Mouse (Mus musculus): ENCODE data around the gene Slc38a1. TPM values are rescaled to one million over a fixed set of nuclear protein-coding genes. Genes with fewer than 3 reads are reported as not detected.

Gene Slc38a1
- total RNA-seq (2021): 28.1 and 29.7 TPM in 2 replicates
- long read RNA-seq, full-length matches to known transcripts: 17 of 23 reads
- long read RNA-seq, partial matches to known transcripts: 1 of 23 reads
- long read RNA-seq, other reads (novel, unspliced or antisense): 5 of 23 reads

DNA sequence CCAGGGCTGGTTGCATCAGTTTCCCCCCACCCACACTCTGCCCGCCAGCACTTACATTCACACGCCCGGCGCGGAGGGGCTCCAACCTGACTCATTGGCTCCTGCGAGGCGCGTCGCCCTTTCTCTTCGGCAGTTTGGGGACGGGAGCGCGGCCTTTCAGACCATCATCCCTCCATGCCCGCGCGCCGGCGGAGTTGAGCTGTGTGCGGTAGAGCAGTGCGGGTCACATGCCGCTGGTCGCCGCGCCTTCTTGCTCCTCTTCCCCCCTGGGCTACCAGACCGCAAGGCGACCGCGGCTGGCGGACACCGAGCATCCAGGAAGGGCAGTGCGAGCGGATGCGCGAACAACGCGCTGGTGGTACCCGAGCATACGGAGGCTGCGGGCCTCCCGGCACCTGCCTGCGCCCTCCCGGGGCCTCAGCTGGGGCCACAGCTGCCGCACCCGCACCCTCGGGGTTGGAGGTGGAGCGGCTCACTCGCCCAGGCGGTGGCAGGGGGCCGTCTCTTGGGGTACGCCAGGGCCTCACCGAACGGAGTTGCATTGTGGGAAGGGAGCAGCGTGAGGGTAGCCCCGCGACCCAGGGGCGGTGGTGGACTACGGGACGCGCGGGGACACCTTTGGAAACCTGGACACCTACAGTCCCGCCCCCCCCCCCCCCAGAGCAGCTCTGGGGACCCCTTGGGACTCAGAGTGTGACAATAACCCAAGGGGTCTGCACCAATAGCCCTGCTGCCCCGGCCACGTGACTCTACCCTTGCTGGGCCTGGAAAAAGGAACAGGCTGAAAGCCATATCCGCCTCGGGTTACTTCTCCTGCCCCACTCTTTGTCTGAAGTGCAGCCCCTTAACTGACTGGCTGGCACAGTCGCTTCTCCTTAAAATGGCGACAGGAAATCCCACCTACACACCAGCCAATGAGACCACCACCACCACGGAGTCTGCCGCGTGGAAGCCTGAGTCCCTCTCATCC, at the start of gene Slc38a1:
Gene Slc38a1 (minus strand): TSS at position 478 of the 970 bp plus-strand sequence.
- peak; percentile 46 for DNase-seq

DNA sequence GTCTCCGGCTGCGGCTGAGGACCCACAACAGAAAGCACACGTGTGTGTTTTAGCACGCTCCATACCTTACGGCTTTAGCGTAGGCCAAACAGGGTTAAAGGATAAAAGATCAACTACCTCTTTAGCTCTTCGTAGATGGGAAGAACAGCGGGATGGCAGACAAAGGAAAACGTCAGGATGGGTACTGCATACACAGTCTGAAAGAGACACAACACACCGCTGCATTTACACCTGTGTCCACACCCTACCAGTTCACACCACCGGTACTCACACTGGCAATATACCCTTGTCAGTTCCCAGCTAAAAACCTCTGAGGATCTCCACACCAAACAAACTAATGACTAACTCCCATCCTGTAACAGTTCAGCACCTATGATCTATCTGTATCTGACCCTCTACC, 49.7 kb upstream of the Slc38a1 start:
- no peak for DNase-seq

DNA sequence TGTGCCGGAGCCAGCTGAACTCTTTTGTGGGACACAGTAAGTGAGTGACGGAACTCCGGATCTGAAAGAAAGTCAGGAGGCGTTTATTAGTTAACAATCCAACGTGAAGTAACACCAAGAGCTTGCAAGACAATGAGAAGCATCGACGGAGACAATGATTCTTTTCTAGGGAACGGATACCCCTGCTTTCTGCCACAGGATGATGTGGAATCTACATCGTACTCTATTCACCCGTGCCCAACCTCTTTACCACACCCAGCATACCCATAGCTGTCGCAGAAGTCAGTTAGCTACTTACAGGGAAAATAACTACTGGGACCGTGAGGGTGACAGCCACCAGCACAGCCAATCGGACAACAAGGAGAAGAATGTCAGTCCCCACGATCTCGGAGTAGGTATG, 48.7 kb upstream of the Slc38a1 start:
- no peak for DNase-seq

DNA sequence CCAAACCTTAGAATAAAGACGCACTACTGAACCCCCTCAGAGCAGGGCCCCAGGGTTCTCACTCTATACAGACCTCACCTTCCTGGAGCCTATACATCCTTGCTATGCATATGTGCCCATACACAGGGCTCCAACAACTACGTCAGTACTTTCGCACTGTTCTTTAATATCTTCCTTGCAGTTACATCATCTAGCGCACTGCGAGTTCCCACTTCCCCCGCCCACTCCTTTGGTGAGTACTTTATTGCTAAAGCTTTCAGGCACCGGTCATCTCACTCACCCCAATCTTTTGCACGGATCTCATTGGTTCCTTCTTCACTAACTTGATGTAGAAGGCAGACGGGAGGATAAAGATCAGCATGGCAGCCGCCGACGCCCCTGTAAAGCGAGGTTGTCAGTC, 48.1 kb upstream of the Slc38a1 start:
- DNase-seq: no peak

DNA sequence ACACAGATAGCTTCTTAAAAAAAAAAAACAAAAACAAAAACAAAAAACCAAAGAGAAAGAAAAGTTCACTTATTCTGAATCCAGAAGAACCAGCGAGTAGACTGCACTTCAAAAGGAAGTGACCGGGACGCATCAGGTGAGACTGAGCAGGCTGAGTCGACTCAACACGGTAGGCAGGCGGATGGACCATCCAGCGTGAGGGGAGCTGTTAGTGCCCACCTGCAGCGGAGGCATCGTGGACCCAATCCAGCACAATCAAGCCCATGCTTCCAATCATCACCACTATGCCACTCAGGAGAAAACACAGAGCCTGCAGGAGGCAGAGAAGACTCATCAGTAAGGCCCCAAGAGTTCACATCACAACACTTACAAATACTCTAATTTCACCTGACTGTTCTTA, 47.2 kb upstream of the Slc38a1 start:
- no peak for DNase-seq

DNA sequence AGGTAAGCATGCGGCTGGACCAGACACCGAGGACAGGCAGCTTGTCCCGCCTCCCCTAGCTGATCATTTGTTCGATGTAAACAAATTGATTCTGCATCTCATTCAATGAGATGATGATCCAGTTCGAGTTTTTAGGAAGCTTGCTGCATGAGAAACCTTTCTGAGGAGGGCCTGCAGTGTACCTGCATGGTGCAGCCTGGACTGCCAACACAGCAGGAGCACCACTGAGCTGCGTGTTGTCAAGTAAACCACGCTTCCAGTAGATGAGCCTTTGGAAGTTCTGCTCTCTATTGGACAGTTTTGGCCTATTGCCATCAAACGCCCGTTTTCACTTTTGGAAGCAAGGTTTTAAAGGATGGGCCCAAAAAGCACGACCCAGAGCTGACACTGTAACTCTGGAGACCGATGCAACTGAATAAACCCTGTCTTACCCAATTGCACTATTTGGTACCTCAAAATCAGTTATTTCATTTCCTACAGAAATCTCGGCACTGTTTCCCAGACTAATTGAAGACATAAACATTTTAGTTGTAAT, 46.1 kb upstream of the Slc38a1 start:
- no peak for DNase-seq

DNA sequence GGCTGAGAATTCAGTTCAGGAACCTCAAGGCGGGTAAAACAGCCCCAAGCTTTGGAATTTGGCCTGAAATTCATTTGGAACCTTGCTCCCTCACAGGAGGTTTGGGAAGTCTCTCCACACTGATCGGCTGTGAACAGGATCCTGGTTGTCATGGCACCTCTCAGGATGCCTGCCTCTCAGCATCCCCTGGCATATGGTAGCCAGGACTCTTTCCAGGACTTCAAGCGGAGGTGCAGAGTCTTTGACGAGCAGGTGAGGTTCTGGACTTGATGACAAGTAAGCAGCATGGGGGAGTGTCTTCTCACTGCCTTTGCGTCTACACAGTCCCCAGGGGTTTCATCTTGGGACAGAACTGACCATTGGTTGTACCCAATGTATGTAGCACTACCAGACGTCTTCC, 45.3 kb upstream of the Slc38a1 start:
- DNase-seq: no peak

DNA sequence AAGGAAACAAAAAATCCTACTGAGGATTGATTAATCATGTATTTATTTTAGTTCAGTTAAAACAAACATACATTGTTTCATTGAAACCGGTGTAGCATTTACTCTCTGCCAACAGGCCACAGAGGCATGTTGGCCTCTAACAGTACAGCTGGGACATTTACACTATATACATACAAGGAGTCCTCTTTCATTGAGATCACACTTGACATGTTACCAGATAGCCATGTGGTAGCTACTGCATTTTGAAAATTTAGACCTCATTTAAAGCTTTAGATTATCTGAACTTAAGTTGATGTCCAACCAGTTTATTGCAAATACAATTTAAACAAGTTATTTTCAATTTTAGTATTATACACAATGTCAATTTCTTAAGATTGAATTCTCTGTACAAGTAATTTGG, 44.7 kb upstream of the Slc38a1 start:
- no peak for DNase-seq

DNA sequence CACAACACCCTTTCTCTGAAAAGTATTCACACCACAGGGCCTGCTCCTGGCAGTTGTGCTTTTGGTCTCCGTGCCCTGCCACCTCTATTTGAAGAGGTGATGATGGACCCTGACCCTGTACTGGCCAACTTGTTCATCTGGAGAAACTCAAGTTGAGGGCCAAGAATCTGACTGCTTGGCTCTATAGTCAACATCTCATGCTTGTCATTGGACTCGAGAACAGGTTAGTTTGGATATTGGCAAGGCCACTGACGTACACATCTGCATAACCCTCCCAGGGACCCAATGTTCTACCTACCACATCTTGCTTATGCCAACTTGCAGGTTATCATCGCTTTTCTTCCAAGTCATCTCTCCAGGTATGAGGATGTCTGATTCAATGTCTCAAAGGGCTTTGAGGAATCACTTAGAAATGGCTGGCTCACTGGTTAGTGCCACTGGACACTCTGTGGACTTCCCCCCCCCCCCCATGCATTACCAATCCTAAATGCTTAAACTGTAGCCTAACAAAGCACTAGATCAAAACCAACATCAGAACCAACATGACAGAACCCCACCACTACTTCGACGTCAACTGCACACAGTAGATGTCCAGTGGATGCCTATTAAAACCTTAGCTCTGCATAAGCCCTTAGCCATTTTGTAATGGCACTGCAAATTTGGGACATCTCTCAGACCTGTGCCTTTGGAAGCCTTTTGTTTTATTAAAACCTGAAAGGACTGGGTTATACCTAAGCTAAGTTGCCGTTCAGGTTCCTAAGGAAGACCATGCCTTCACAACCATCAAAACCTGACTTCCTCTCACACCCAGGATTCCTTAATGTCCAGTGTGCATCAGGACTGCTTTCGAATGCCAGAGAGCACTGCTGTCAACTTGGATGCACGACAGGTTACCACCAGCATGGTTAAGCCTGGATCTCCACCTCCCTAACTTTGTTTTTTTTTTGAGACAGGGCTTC, 43.8 kb upstream of the Slc38a1 start:
- no peak for DNase-seq

DNA sequence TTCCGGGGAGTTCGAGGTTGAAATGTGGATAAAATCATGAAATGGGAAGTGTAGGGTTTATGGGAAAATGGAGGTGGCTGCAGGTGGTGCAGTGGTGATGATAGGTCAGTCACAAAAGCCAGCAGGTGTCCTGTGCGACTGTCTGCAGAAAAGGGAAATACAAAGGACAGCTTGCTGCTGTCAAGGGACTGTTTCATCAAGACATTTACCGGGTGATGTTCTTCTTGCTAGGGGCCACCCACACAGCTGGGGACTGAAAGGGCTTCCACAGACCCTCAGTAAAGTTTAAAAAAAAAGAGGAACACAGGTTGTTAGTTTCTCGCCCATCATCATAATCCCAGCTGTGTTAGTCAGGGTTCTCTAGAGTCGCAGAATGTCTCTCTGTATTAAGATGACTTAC, 42.6 kb upstream of the Slc38a1 start:
- DNase-seq: no peak

DNA sequence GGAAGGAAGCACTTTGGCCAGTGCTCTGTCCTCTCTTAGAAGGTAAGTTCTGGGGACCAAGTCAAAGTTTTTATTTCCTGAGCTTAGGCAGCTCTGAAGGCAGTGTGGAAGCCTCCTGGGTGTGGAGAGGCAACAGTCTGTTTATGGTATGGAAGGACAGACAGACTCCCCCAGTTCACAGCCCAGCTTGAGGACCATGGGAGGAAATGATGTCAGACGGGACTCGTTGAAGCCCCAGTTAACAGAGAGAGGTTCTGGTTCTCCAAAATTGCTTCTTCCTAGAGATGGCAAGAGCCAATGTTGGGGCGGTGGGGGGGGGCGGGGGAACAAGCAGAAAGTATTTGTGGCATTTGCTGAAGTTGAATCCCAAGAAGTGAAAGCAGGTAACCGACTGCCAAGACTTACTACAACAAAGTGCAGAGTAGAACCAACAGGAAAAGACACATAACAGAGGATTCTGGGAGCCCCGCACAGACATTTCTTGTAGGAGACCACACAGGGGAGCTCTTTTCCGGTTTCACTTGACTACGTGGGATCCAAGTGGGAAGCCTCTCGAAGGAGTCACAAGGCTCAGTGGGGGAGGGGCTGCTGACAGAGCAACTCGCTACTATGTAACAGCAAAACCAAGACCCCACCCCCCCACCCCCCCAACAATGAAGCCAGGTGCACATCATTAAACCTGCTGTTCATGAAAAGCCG, 41.6 kb upstream of the Slc38a1 start:
- DNase-seq: peak; percentile 23

DNA sequence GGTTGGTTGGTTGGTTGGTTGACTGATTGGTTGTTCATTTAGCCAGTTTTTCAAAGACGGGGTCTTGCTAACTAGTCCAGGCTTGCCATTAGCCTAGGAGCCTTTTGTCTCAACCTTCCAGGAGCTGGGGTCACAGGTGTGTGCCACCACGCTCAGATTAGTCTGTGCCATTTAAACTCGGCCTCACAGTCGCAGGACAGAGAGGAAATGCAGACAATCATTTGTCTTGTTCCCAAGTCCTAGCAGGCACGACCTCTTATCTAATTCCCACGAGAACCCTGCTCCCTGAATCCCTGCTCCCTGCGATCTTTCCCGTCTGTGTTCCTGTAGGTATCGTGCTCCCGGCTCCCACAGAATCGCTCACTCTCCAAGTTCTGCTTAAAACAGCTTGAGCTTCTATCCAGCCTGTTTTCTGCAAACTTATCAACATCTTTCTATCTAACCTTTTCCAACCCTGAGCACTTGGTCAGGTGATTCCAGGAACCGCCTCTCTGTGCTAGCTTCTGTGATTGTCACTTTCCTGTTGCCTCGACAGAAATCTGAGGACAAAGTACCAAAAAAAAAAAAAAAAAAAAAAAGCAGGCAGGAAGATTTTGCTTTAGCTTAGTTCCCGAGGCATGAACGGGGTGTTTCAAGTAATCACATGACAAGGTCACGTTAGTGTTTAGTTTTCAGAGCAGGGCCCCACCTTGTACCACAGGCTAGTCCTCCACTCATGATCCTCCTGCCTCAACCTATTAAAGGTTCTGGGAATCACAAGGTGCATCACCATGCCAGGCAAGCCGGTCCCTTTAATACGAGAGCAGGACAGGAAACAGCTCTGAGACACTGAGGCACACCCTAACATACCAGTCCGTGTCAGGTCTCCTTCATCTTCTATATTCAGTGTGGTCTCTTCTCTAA, 36.4 kb upstream of the Slc38a1 start:
- no peak for DNase-seq

DNA sequence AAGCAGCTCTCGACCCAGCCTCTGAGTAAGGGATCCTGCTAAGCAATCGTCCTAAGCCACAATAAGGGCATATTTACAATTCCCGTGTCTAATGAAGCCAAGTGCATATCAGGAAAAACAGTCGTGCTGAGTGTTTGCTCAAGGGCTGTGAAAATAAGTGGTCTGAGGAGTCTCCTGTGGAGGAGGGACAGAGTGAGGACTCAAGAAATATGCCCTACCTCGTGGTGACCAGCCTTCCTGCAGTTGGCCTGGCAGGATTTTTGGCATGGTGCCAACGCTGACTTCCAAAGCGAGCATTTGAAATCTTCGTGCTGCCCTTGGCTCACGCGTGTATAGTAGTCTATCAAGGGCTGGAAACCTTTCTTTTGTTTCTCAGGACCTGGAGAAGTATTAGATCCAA, 33.8 kb upstream of the Slc38a1 start:
- peak; percentile 73 for DNase-seq

DNA sequence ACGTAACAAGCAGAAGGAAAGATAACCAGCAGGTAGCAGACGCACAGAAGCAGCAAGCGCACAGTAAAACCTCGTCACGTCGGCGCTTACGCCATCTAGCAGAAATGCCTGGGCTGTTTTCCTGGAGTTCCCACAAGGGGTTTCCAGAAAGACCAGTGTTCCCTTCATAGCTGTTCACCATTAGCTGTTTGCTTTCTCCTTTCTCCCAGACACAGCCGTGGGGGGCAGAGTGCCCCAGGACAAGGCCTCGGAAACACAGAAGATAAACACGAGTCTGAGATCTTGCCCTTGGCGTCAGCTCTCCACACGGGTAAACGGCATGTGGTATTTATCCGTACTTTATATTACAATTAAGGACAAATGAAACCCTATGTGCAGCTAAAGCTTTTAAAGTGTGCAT, 33.0 kb upstream of the Slc38a1 start:
- no peak for DNase-seq

DNA sequence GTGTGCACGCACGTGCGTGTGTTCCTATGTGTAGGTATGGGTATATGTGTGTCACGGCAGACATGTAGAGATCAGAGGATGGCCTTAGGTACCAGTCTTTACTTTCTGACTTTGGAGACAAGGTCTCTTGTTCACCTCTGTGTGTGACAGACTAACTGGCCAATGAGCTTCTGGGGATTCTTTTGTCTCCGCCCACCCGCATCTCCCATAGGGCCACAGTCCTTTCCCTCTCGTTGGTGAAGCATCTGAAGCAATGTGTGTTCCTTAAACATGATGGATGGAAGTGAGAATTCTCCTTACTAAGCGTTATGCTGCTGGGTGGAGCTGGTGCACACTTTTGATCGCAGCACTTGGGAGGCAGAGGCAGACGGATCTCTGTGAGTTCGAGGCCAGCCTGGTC, 32.3 kb upstream of the Slc38a1 start:
- DNase-seq: no peak

DNA sequence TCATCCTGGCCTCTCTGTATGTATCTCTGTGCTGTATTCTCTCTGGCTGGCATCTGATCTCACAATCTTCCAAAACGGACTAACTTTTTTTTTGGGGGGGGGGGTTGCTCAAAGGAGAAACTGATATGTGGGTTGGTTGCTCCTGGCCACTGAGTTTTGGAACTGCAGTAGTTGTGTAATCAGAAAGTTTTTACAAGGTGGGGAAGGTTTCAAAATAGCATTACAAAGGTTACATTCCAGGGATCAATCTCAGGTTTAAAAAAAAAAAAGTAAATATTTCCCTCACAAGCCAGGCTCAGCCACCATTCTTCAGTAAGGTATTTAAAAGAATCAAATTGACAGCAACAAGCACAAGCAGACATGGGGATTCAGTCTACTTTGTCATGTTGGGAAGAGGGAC, 31.4 kb upstream of the Slc38a1 start:
- no peak for DNase-seq

DNA sequence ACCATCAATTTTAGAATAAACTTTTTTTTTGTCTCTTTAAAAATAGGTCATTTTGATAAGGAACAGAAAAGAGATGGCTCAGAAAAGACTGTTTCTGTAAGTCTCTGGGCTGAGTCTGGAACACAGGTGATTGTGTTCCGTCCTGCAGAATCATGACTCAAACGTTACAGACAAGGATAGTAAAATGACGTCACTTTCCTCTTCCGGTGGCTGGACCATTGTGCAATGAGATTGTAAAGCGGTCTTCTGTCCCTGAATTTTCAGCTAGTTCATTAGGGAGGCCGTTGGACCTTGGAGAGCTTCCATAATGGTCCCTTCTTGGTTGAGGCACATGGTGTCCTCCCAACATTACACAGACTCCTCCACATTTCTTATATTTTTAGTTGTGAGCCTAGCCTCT, 27.0 kb upstream of the Slc38a1 start:
- DNase-seq: no peak

DNA sequence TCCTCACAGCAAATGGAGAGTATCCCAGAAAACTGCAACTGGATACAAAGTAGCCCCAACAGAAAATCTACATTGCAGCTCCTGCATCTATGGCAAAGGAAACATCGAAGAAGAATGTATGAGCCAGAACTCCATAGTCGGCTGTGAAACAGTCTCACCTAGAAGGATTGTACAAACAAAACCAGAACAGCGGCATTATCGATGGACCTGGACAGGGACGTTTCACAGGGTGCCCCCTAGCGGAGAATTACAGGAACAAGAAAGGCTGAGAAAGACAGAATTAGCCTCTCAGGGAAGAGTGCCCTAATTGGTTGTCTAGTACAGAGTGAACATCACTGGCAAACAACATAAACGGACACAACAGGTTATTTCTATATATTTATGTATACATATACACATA, 23.9 kb upstream of the Slc38a1 start:
- DNase-seq: peak; percentile 51

DNA sequence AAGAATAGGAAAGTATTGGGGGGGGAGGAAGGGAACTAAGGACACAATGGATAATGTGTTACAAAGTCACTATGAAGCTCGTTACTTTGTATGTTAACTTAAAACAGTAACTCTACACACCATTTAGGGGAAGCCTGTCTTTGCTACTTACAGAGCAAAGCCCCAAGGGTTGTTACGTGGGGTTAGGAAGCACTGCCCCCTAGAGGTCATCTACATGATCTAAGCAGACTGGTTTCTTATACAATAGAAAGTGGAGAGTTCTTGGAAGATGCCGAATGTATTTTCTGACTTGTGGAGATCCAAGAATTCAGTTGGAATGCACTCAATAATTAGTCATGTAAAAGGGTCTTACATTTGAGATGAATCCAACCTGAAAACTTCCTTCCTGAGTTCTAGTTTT, 23.2 kb upstream of the Slc38a1 start:
- peak; percentile 51 for DNase-seq

DNA sequence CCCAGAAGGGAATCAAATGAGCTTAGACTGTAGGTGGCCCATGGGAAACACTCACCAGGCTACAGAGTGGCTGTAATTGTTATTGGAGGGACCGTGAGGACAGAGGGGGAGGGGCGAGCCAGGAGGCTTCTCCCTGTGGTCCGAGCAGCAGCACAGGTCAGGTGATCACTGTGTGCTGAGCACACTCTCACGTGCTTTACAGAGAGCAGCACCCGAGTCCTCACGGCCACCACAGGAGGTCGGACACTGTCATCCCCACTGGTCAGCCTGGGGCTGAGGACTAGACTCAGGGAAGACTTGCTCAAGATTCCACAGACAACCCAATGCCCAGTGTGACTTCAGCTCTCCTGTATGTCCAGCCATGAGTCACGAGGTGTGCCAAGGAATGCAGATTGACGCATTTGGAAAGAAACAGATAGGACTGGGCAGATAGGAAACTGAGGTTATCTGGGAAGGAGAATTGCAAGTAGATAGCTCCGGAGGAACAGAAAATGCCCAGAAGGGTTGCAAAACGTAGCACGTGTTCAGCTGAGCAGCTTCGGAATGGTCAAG, 18.0 kb upstream of the Slc38a1 start:
- no peak for DNase-seq

DNA sequence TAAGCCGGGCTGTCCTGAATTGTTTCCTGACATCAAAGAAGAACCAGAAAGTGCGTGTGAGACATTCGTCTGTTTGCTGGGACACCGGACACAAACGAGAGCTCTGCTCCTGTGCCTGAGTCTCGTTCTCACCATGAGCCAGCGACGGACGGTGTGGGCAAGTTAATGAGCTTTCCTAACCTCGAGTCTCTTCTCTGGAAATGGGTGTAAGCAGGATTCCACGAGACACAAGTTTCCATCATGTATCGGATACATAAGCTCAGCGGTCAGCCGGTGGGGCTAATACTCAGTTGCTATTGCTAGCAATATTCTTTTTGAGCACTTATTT, 15.5 kb upstream of the Slc38a1 start:
- no peak for DNase-seq
